Mouse (Mus musculus): ENCODE results near the gene Npas1.

Gene Npas1

DNA sequence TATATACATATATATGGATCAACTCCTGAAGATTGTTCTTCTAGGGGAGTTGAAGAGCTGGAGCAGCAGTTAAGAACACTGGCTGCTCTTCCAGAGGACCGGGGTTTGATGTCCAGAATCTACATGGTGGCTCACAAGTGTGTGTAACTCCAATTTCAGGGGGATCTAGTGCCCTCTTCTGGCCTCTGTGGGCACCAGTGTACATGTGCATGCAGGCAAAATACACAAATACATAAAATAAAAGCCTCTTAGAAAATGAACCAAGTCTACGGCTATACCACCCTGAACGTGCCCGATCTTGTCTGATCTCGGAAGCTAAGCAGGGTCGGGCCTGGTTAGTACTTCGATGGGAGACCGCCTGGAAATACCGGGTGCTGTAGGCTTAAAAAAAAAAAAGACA is 6.0 kb downstream of the Npas1 start:
- no peak for DNase-seq (ENCODE audit: low read depth, low spot score)

DNA sequence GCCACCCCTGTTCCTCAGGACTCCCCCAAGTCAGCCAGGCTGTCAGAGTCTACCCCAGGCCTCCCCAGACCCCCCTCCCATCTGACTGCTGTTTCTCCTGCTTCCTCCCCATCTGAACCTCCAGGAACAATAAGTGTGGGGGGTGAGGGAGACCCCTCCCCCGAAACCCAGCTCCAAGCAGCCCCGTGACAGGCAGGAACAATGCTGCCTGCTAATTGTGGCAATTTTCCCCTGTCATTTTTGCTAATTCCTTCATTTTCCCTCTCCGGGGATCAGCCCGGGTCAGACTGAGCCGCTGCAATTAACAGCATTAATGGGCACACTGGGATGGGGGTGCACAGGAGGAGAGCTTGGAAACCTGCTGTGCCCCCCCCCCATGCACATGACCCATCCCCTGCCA is 9.4 kb downstream of the Npas1 start:
- DNase-seq (ENCODE audit: low read depth, low spot score), result no peak

DNA sequence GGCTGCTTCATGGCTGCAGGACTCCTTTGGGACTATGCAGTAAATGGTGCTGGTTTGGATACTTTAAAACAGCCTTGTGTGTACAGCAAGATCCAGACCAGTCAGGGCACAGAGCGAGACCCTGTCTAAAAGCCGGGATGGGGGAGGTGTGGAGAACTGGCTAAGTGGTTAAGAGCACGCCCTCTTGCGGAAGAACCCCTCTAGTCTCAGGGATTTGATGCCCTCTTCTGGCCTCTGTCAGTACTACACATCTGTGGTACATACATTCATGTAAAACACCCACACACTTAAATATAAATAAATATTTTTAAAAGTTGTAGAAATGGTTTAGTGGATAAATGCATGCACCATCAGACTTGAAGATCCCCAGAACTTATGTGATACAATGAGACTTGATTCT is 11.0 kb downstream of the Npas1 start:
- DNase-seq (ENCODE audit: low read depth, low spot score), result peak; percentile 45

DNA sequence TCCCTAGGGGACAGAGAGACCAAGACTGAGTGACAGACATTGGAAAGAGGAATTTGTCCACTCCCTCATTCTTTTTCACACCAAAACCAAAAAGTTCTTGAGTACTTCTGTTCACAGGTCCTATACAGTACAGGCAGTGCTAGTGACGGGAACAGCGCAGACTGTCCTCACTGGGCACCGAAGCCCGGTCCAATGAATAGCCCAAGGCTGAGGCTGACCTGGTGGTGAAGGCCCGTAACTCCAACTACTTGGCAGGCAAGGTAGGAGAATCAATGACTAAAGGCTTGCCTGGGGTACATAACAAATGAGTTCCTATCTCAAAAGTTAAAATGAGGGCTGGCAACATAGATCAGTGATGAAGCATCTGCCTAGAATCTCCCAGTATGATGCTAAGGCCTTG is 12.0 kb downstream of the Npas1 start:
- DNase-seq (ENCODE audit: low read depth, low spot score), result no peak

DNA sequence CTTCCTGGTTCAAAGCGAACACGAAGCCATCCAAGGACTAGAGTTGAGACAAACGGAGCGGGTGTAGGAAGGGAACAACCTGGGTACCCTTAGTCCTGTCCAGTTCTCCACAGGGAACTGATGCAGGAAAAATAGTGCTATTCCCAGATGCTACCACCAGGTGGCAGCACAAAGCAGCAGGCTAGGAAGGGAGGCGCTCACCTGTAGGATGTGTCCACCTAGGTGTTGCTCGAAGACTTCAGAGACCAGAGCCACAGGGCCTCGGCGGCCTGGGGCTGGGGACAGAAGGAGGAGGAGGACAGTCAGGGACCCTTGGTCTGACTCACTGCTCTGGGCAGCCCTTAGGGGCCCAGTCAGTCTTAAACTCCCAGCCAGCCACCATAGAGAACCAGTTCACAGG is 12.4 kb downstream of the Npas1 start:
- DNase-seq (ENCODE audit: low read depth, low spot score), result peak; percentile 47

DNA sequence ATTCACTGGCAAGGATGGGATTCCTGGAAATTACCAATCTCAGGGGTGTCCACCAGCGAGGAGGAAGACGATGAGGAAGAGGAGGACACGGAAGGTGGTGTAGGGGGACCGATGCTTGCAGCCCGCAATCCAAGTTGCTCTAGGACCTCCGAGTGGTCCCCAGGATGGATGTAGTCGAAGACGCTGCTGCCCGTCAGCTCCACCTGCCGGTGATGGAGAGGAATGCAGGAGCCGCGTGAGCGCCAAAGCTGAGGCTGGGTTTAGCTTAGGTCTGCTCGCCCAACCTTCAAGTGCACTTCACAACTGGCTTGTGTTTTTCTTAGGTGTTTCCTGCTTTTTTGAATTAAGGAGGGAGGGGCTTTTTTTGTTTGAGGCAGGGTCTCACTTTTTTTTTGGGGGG is 14.3 kb downstream of the Npas1 start:
- DNase-seq (ENCODE audit: low read depth, low spot score), result peak; percentile 58

DNA sequence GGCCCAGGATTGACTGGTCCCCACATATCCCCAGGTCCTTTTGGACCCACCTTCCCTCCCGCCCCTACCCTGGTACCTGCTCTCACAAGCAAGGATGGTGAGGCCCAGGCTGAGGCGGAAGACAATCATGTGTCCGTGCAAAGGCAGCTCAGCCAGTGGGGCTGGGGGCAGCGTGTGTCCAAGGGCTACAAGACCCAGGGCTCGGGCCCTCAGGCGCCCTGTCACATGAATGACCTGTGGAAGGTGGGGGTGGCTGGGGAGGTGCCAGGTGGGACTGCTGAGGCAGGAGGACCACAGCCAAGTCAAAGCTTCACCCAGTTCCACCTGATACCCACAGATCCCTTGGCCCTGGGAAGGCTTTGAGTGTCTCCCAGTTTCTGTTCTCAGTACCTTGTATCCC is 15.8 kb downstream of the Npas1 start:
- DNase-seq (ENCODE audit: low read depth, low spot score), result no peak

DNA sequence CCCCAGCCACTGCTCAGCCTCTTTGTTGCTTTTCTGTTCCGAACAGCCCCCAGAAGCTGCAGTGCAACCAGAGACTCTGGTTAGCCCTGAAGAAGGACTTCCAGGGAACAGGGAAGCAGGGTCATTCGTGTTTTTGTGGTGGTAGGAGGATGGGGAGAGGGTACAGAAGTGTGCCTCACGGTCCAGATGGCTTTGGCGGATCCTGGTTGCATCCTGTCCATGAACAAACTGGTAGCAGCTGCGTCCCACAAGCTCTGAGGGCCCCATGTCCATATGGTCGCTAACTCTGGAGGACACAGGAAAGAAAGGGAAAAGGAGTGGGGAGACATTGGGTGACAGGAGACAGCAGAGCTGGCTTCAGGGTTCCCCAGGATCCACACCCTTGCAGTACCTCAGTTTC is 16.4 kb downstream of the Npas1 start:
- DNase-seq (ENCODE audit: low read depth, low spot score), result no peak

DNA sequence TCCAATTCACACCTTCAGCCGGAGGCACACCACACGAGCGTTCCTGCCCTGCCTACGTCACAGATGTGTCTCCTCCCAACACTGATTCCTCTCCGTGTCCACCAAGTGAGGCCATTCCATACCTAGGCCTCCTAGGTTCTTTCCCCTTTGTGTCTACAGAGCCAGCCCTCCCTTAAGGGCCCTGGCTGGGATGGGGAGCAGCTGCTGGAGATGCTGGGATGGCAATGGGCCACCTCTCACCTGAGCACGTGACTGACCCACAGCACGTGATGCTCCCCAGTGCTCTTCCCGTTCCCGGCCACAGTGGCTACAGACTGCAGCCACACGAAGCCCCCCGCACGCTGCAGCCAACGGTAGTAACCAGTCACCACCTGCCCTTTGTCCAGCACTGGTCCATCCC is 17.0 kb downstream of the Npas1 start:
- DNase-seq (ENCODE audit: low read depth, low spot score), result no peak

DNA sequence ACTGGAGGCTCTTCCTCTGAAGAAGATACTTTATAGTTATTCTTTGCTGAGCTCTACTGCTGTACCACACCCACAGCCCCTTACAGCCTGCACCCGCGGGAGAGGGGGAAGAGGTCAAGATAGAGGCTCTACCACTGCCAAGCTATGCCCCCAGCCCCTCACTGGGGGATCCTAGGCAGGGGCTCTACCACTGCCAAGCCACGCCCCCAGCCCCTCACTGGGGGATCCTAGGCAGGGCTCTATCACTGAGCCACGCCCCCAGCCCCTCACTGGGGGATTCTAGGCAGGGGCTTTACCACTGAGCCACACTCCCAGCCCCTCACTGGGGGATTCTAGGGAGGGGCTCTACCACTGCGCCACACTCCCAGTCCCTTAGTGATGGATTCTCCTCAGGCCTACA is 21.2 kb downstream of the Npas1 start:
- no peak for DNase-seq (ENCODE audit: low read depth, low spot score)

DNA sequence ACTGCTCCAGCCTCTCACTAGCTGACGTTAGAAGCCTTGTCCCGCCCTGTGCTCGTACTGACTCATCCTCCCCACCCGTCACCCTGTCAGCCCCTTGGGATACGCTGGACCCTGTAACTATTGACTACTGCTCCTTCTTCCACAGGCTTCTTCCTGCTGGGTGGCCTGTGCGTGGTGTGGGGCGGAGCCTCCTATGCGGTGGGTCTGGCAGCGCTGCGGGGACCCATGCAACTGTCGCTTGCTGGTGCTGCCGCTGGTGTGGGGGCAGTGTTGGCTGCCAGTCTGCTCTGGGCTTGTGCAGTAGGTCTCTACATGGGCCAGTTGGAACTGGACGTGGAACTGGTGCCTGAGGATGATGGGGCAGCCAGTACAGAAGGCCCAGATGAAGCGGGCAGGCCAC is 22.5 kb downstream of the Npas1 start:
- no peak for DNase-seq (ENCODE audit: low read depth, low spot score)

DNA sequence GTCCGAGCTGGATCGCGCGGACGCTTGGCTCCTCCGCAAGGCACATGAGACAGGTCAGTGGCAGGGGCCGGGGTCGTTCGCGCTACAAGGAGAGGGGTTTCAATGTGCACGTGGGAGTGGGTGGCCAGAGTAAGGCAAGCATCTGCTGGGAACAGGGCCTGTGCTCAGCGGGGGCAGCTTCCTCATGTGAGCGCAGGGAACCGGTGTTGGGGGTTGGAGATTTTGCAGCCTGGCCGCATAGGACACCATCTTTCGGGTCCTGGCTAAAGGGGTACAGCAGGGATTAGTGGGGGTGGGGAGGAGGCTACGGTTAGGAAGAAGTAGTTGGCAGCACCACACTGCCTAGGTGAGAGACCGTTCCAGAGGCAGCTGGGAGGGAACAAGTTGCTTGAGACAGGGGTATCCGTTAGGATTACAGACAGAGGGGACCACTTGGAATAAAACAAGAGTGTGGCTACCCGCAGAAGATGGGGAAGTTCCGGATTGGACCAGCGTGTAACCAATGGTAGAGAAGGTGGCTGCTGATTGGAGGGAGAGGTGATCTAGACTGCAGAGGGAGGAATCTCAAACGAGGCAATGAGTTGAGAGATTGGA is 24.3 kb downstream of the Npas1 start:
- DNase-seq (ENCODE audit: low read depth, low spot score), result peak; percentile 50

DNA sequence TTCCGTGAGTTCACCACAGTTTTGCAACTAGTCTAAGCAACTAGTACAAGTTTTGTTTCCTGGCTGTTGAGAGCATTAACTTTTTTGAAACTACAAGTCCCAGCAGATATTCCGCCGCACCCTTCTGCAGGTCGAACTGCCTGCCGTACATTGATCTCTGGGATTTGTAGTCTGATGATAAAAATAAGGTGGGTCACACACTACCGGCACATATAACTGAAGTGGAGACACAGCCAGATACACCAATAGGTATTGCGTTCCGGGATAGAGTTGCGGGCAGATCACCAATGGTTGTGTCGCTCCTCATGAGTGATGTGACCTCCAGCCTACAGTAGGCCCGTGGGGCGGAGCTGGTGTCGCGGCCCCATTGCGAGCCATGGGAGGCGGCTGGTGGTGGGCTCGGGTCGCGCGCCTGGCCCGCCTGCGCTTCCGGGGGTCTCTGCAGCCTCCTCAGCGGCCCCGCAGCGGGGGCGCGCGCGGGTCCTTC is 24.9 kb downstream of the Npas1 start, which contains the start of gene Tmem160:
Gene Tmem160, plus strand, starts transcription at position 193 of the 487 bp plus-strand sequence.
- peak; percentile 81 for DNase-seq (ENCODE audit: low read depth, low spot score)

DNA sequence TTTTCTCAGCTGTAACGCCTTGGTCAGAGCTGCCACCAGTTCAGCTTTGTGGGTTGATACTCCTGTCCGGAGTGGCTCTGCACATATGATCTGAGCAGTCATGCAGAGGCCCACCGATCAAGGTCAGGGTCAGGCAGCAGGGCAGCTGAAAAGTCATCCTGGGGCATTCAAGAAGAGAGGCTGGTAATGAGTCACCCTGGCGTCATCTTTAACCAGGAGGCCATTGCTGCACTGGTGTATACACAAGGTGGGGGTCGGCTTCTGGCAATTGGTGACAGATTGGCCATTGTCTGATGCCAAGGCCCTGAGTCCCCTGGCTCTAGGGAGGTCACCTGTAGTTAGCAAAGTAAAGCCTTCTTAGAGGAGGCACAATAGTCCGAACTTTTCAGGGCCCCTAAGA is 25.9 kb downstream of the Npas1 start:
- DNase-seq (ENCODE audit: low read depth, low spot score), result no peak

DNA sequence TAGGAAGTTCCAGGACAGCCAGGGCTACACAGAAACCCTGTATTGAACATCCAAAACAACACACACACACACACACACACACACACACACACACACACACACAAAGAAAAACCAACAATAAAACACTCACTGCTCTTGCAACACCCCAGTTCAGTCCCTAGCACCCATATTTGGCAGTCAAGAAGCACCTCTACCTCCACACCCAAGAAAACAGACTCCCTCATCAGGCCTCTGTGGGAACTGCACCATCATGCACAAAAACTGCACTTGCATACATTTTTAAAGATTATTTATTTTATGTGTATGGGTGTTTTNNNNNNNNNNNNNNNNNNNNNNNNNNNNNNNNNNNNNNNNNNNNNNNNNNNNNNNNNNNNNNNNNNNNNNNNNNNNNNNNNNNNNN is 36.3 kb downstream of the Npas1 start:
- DNase-seq (ENCODE audit: low read depth, low spot score), result no peak

DNA sequence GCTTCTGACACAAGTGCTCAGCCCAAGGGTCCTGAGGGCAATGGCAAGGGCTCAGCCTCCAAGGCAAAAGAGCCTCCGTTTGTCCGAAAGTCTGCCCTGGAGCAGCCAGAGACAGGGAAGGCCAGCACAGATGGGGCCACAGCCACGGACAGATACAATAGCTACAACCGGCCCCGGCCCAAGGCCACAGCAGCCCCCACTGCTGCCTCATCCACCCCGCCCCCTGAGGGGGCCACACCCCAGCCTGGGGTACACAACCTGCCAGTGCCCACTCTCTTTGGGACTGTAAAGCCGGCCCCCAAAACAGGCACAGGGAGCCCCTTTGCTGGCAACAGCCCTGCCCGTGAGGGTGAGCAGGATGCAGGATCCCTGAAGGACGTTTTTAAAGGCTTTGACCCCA is 42.4 kb downstream of the Npas1 start:
- no peak for DNase-seq (ENCODE audit: low read depth, low spot score)

DNA sequence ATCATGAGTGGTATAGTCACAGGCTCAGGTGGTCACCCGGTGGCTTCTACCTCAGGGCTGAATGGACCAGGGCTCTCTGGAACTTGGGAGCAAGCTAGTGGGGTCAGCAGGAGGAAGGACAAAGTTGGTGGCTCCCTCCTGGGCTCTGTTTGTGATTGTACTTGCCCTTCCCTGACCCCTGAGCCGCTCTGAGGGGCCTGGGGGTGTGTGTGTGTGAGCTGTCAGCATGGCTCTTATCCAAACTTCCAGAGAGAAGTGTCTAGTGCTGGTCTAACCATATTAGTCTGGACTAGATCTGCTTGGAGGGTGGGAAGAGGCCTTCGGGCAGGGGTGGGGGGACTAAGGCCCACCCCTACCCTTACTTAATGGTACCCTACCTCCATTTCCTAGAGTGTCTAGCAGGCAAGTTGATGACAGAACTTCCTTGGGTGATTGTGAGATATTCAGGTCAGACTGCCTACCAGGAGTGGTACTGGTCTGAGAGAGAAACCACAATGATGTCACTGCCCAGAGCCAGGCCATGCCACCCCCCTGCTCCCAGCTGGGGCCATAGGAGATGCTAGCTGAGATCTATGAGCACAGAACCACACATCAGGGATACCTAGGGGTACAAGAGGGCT is 44.1 kb downstream of the Npas1 start:
- DNase-seq (ENCODE audit: low read depth, low spot score), result no peak

DNA sequence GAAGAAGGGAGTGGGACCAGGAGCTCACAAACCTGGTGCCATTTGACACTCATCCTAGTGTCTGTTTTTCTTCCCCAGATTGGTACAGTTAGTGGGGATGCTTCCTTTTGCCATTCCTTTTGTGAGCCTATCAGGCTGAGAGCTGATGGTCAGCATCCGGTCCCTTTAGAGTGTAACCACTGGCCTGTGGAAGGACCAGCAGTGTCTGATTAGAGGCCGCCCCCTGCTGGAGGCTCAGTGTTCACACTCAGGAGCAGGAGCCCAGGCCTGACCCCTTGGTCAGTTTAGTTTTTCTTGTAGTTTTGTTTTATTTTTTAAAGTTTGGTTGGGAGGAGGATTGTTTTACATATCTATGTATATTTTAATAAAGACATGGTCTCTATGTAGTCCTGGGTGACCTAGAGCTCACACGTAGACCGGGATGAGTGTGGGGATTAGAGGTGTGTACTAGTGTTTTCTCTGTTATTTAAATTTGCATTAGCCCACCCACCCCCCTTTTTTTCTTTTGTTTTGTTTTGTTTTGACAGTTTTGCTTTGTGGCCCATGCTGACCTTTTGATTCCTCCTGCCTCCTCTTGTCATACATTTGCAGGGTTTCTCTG is 51.3 kb downstream of the Npas1 start:
- DNase-seq (ENCODE audit: low read depth, low spot score), result no peak

DNA sequence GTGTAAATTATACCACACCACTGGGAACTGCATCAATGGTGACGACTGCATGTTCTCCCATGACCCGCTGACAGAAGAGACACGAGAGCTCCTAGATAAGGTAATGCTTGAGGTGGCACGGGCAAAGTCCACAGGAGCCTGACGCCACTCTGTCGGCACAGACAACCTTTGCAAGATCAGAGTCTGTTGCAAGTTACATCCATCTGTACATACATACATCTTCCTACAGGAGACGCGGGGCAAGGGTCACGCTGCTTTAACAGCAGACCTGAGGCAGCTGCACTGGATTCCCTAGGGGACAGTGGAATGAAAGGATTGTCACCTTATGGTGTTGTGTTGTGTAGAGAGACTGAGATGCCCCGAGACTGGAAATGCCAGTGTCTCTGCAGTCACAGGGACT is 51.8 kb downstream of the Npas1 start:
- no peak for DNase-seq (ENCODE audit: low read depth, low spot score)

DNA sequence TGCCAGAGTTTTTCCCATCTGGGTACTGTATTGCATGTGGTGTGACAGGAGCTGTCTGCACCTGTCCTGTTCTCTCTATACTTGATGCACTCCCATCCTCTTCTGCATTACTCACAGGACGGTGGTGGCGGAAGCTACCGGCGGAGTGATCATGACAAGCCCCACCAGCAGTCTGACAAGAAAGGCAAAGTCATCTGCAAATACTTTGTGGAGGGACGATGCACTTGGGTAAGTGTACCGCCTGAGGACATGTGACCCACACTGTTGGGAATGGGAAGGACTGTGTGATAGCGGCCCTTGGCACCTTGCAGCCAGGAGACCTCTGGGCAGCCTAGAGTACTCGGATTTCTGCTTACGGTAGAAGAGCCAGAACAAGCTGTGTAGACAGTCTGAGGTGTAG is 53.8 kb downstream of the Npas1 start:
- DNase-seq (ENCODE audit: low read depth, low spot score), result no peak

DNA sequence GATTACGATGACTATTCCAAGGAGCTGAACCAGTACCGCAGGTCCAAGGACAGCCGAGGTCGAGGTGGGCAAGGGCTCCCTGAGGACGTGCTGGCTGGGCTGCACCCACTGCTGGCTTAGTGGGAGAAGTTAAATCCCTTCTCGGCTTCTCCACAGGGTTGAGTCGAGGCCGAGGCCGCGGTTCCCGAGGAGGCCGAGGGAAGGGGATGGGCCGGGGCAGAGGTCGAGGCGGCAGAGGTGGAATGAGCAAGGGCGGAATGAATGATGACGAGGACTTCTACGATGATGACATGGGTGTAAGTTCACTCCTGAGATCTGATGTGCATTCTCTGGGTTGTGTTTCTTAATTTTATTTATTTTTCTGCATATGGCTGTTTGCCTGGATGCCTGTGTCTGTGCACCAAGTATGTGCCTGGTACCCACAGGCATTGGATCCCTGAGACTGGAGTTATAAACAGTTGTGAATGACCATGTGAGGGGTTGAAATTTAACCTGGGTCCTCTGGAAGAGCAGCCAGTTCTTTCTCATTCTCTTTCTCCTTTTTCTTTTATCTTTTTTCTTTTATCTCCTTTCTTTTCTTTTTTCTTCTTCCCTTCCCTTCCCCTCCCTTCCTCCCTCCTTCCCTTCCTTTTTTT is 55.2 kb downstream of the Npas1 start:
- DNase-seq (ENCODE audit: low read depth, low spot score), result no peak

DNA sequence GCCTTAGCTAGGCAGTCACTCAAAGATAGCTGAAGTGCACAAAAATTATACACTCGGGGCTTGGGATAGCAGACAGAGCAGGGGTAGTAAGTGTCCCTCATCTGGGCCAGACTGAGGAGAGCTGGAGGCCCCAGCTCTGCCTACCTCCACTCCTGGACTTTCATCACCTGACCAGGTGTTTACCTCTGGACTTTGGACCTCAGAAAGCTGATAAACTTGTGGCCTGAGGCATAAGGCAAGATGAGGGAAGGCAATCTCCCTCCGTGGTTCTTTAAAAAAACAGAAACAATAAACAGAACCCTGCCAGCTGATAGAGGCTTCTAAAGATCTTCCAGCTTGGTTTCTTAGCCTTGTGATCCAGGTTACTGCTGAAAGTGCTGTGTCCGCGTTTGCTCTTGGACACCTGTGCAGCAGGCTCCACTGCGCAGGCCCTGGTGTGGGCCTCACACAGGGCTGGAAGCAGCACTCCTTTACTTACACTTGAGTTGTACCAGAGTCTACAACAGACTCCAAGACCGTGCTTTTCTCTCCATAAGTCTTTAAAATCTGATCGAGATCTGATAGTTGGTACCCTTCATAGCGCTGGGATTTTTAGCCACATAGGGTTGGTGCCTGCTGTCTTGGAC is 56.9 kb downstream of the Npas1 start:
- DNase-seq (ENCODE audit: low read depth, low spot score), result no peak

All from WW6 (cell line).